Mouse (Mus musculus): ENCODE results near the gene Ccdc69. TPM values are rescaled to one million over a fixed set of nuclear protein-coding genes. Genes with fewer than 3 reads are reported as not detected.
"Not testable (repeated sequence)": the region's sequence is repeated elsewhere in the genome, so short reads cannot be mapped to it uniquely, and the experiment has no call there.

Gene Ccdc69
- polyA plus RNA-seq, 1 experiment from 2014 or later: 0.22 TPM

DNA sequence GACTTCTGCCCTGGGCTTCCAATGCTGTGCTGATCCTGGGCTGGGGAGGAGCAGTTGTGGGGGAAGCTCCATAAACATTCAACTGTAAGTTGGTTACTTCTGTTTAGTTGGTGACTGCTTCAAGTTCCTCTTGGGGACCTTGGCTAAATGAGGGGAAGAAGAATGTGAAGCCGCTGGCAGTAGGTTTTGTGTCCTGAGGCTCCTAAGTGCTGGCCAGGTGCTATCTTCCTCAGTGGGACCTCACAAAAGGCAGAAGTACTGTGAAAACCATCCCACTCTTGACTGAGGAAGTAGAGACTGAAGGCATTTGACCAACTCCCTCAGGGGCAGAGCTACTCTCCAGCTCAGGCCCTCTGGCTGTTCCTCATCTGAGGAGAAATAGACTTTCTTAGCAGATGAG lies 28.7 kb upstream of the Ccdc69 start:
- ATAC-seq (ENCODE audit: low FRiP score): no peak
- no peaks in the 10 kb centered on the region for H3K27me3 ChIP-seq
- no peak overlapping the region for H3K27ac ChIP-seq
- H3K9me3 ChIP-seq: no peaks in the 10 kb centered on the region
- H3K36me3 ChIP-seq: peaks cover 29% of the 10 kb centered on the region
- H3K4me3 ChIP-seq: no peak overlapping the region
- H3K4me2 ChIP-seq: no peak overlapping the region
- peaks cover 5% of the 10 kb centered on the region; the same call in 1 of the 2 replicates for H3K4me1 ChIP-seq (replicated peaks)
- 96% methylated on average over 1 of the region's 1 CpGs for WGBS
- H3K9ac ChIP-seq: no peak overlapping the region

DNA sequence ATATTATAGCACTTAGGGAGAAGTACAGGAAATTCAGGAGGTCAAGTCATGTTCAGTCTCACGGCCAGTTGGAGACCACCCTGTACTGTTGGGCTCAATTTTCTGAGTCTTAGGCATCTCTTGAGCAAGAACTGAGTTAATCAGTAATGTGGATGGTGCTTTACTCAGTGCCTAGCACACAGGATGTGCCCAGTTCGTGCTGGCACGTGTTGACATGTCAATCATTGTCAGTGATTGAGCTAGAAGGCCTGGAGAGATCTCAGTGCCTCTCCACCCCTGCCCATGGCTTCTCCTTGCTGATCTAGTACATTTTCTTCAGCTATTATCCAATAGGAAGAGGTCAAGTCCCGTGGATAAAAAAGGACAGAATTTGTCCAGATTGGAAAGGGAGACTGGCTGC lies 27.5 kb upstream of the Ccdc69 start:
- Histone ChIP-seq H3K9me3 (no peaks in the 10 kb centered on the region), H3K27ac (no peak overlapping the region), H3K4me1 (replicated peaks) (peaks cover 5% of the 10 kb centered on the region; the same call in 1 of the 2 replicates), H3K4me2 (no peak overlapping the region), H3K27me3 (no peaks in the 10 kb centered on the region), H3K36me3 (peaks cover 32% of the 10 kb centered on the region), H3K9ac (no peak overlapping the region), H3K4me3 (no peak overlapping the region)
- WGBS: 86% methylated on average over 4 of the region's 4 CpGs
- ATAC-seq (ENCODE audit: low FRiP score): no peak

DNA sequence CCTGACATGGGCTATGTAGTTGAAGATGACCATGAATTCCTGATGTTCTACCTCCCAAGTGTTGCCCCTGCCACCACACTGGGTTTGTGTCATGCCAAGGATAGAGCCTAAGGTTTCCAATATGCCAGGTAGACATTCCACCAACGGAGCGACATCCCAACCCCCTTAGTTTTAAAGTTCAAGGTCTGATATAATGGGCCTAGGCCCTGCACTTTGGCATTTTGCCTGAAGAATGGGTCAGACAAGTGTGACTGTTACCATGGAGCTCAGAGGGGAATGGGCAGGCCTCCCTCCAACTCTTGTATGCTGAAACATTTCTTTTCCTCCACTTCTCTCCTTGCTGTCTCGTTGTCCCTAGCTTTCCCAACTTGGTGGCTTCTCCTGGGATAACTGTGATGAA lies 25.3 kb upstream of the Ccdc69 start:
- Histone ChIP-seq H3K9ac (no peak overlapping the region), H3K27me3 (no peaks in the 10 kb centered on the region), H3K9me3 (no peaks in the 10 kb centered on the region), H3K4me2 (no peak overlapping the region), H3K27ac (no peak overlapping the region), H3K4me3 (no peak overlapping the region), H3K4me1 (replicated peaks) (peaks cover 16% of the 10 kb centered on the region), H3K36me3 (peaks cover 14% of the 10 kb centered on the region)
- 66% methylated on average over 3 of the region's 3 CpGs for WGBS
- no peak for ATAC-seq (ENCODE audit: low FRiP score)

DNA sequence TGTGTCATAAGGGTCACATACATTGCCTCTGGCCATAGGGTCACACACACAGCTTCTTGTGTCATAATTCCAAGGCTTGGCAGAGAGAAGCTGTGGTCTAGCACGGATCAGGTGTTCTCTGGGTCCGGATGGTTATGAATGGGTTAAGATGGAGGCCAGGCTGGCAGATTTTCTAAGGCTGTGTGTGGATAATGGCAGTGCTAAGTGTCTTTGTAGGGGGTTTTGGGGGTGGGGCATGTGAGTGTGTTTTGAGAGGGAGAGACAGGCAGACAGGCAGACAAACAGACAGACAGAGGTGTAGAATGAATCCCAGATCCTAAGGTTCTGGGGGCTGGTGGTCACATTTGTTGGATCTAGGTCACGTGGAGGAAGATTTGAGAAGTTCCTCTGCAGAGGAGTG lies 24.1 kb upstream of the Ccdc69 start:
- ATAC-seq (ENCODE audit: low FRiP score): no peak
- H3K27ac ChIP-seq: no peak overlapping the region
- H3K4me2 ChIP-seq: no peak overlapping the region
- no peaks in the 10 kb centered on the region for H3K9me3 ChIP-seq
- peaks cover 23% of the 10 kb centered on the region for H3K4me1 ChIP-seq (replicated peaks)
- 86% methylated on average over 3 of the region's 3 CpGs for WGBS
- H3K4me3 ChIP-seq: no peak overlapping the region
- H3K27me3 ChIP-seq: no peaks in the 10 kb centered on the region
- H3K36me3 ChIP-seq: peaks cover 10% of the 10 kb centered on the region
- no peak overlapping the region for H3K9ac ChIP-seq

DNA sequence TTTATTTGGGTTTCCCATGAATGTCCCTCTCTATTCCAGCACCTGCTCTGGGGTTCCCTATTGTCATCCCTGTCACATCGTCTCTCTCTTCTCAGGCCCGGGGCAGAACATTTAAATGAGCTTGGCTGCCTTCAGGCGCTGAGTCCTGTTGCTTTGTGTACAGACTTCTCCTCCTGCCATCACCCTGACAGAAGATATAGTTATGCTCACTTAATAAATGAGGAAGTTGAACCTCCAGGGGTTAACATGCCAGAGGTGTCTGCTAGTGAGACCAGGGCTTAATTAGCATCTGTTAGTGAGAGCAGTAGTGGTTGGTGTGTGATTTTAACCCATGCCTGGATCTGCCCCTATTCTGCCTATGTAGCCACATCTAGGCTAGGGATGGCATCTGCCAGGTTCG lies 21.9 kb upstream of the Ccdc69 start:
- no peak overlapping the region for H3K27ac ChIP-seq
- peaks cover 25% of the 10 kb centered on the region for H3K4me1 ChIP-seq (replicated peaks)
- H3K9me3 ChIP-seq: no peaks in the 10 kb centered on the region
- H3K4me3 ChIP-seq: no peak overlapping the region
- no peak for ATAC-seq (ENCODE audit: low FRiP score)
- no peak overlapping the region for H3K4me2 ChIP-seq
- 31% methylated on average over 4 of the region's 4 CpGs for WGBS
- H3K9ac ChIP-seq: no peak overlapping the region
- peaks cover 2% of the 10 kb centered on the region; the same call in 1 of the 2 replicates for H3K36me3 ChIP-seq
- no peaks in the 10 kb centered on the region for H3K27me3 ChIP-seq

DNA sequence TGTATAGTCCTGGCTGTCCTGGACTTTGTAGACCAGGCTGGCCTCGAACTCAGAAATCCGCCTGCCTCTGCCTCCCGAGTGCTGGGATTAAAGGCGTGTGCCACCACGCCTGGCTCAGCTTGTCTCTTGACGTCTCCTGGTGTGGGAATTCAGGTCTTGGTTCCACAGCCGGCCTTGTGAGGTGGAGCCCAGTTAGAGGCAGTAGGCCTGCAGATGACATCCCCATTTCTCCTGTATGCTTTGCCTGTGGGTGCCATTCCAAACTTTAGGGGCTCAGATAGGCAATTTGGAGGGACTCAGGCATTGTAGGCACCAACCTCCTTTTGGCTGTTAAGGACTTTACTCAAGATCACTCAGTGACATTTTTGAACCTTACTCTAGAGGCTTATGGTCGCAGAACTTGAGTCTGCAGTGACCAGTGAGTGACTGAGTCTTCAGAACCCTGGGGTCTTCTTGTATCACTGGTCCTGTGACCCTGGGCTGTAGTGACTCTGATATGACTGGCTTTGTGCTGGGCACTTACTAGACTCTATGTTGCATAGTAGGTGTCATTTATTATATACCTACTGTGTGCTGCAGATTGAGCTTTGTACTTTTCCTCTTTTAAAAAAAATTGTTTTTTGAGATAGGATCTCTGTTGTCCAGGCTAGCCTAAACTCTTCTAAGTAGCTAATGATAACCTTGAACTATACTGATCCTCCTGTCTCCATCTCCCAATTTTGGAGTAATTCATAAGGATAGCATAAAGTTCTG lies 21.3 kb upstream of the Ccdc69 start:
- H3K4me3 ChIP-seq: no peak overlapping the region
- no peaks in the 10 kb centered on the region for H3K27me3 ChIP-seq
- H3K27ac ChIP-seq: no peak overlapping the region
- H3K36me3 ChIP-seq: peaks cover 2% of the 10 kb centered on the region; the same call in 1 of the 2 replicates
- peaks cover 25% of the 10 kb centered on the region for H3K4me1 ChIP-seq (replicated peaks)
- WGBS: 94% methylated on average over 8 of the region's 8 CpGs
- no peak overlapping the region for H3K9ac ChIP-seq
- H3K4me2 ChIP-seq: 0 out of 2 replicates have a peak overlapping the region, but pooled peaks have one; percentile 71
- ATAC-seq (ENCODE audit: low FRiP score): no peak
- H3K9me3 ChIP-seq: no peaks in the 10 kb centered on the region

DNA sequence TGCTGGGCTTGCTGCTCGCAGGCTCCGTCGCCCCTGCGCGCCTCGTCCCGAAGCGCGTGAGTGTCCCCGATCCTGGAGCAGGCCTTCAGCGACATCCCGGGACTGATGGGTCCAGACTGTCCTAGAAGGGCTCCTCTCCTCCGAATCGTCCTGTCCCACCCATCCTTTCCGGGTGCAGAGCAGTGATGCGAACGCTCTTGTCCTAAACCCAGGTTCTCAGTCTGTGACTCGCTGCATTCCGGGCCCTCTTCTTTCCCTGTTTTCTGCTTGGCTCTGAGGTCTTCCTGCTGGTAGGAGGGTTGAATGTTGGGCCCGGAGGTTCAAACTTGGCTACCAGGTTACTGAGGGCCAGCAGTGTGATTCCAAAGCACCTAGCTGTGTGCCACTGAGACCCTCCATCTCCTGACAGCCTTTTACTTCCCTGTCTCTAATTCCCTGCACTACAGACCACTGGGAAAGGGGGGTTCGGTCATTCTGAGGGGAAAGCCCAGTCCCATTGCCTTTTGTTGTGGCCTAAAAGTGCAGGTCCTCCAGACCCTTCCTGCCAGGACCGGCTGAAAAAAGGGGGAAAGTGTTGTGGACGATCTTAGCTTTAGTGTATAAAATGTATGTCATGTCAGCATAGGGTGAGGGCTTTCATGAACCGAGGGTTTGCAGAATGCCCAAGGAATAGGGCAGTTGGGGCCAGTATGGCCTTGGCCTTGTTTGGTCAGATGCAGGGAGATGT lies 20.4 kb upstream of the Ccdc69 start:
- Histone ChIP-seq H3K9me3 (no peaks in the 10 kb centered on the region), H3K4me3 (peak overlapping the region; percentile 58), H3K9ac (peak overlapping the region; percentile 83), H3K27me3 (no peaks in the 10 kb centered on the region), H3K27ac (peak overlapping the region; percentile 73), H3K36me3 (0 out of 2 replicates have a peak, but pooled peaks cover 2% of the 10 kb centered on the region), H3K4me2 (peak overlapping the region; percentile 71), H3K4me1 (replicated peaks) (peaks cover 24% of the 10 kb centered on the region)
- peak; percentile 43 for ATAC-seq (ENCODE audit: low FRiP score)
- 15% methylated on average over 24 of the region's 24 CpGs for WGBS

DNA sequence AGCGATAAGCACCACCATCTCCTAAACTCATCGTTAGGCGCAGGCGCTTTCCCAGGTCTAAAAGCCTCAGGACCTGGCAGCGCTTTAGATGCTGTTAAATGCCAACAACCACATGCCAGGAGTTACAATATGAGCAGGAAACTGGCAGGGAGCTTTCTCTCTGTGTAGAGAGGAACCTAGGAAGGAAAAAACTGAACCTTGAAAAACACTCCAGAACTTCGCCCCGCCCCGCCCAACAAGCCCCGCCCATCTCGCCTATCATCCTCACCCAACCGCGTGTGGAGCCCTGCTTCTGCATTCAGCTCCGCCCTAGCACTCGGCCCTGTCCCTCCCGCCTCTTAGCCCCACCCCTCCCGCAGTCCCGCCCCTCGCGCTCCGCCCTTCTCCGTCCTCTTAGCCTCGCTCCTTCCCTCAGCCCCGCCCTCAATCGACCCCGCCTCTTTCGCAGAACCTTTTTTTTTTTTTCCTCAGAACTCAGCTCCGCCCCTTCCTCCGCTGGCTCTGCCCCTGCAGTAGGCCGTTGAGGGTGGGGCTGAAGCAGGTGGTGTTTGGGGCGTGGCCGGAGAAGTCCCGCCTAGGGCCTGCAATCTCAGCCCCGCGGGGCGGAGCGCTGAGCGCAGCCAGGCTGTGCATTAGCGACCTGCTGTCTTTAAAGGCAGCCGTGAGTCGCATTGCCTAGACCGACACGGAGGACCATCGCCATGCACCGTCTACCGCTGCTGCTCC lies 19.7 kb upstream of the Ccdc69 start, which contains the start of gene Gm2a:
Gene Gm2a (plus strand): TSS at position 653 of the 726 bp plus-strand sequence.
- Histone ChIP-seq H3K4me2 (peak within 1 kb of the TSS; percentile 71), H3K9me3 (no peaks in the 10 kb centered on the region), H3K9ac (peak within 1 kb of the TSS; percentile 83), H3K4me1 (replicated peaks) (peaks cover 20% of the 10 kb centered on the region), H3K36me3 (0 out of 2 replicates have a peak, but pooled peaks cover 2% of the 10 kb centered on the region), H3K27ac (peak within 1 kb of the TSS; percentile 73), H3K27me3 (no peaks in the 10 kb centered on the region), H3K4me3 (peak within 1 kb of the TSS; percentile 58)
- 3% methylated on average over 34 of the region's 45 CpGs for WGBS
- ATAC-seq (ENCODE audit: low FRiP score): peak; percentile 94

DNA sequence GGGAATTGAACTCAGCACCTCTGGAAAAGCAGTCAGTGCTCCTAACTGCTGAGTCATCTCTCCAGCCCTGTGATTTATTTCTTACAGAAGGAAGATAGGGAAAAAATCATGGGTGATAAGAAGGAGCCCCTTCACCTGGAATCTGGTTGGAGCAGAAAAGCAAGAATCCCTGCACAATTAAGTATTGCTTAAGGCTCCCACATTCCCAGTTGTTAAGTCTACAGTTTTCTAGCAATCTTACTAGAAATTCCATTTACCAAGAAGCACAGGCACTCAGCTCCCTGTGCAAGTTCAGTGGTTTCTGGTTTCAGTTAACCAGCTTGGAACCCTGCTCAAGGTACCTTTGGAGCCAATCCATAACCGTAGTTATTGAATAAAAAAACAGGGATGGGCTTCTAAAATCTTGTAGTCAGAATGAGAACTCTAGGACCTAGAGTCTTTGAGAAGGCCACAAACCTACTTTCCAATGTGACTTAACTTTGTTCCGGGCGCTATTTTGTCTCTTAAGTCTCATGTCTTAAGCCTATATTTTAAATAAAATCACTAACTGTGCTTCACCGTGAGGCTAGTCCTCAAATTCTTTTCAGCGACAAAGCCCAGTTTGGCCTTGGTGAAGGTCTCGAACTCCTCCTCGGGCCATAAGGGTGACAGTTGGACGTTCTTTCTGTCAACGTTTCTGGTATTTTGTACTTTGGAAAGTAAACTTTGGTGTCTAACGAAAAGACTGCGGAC lies 19.0 kb upstream of the Ccdc69 start:
- 0 out of 2 replicates have a peak, but pooled peaks cover 2% of the 10 kb centered on the region for H3K36me3 ChIP-seq
- no peaks in the 10 kb centered on the region for H3K9me3 ChIP-seq
- no peaks in the 10 kb centered on the region for H3K27me3 ChIP-seq
- WGBS: 42% methylated on average over 11 of the region's 11 CpGs
- peak overlapping the region; percentile 58 for H3K4me3 ChIP-seq
- ATAC-seq (ENCODE audit: low FRiP score): no peak
- peaks cover 20% of the 10 kb centered on the region for H3K4me1 ChIP-seq (replicated peaks)
- 0 out of 2 replicates have a peak overlapping the region, but pooled peaks have one; percentile 18 for H3K27ac ChIP-seq
- H3K9ac ChIP-seq: no peak overlapping the region
- H3K4me2 ChIP-seq: peak overlapping the region; percentile 71

DNA sequence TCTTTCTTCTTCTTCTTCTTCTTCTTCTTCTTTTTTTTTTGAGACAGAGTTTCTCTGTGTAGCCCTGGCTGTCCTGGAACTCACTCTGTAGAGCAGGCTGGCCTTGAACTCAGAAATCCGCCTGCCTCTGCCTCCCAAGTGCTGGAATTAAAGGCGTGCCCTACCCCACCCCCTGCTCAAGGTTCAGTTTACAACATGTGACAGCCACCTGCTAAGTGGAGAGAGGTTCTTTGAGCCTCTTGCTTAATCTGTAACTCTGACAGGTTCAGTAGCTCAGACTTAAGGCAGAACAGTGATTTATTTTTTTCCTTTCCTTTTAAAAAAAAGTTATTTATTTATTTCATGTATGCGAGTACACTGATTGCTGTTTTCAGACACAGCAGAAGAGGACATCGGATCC lies 18.4 kb upstream of the Ccdc69 start:
- H3K9ac ChIP-seq; ATAC-seq (ENCODE audit: low FRiP score): not testable (repeated sequence)
- 84% methylated on average over 4 of the region's 4 CpGs for WGBS

DNA sequence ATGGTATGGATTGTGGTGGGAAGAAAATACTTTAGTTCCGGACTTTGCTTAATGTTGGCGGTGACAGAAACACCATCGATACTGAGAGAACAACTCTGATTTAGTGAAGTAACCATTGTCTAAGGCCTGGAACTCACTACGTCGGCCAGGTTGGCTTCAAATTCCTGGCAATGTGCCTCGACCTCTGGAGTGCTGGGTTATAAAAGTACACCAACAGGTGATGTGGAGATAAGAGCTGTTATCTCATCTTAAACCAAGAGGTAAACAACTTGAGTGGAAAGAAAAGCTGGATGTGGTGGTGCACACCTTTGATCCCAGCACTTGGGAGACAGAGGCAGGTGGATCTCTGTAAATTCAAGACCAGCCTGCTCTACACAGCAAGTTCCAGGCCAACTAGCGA lies 15.2 kb upstream of the Ccdc69 start:
- Histone ChIP-seq H3K4me1 (replicated peaks) (peaks cover 8% of the 10 kb centered on the region), H3K9me3 (no peaks in the 10 kb centered on the region), H3K36me3 (no peaks in the 10 kb centered on the region), H3K4me2 (no peak overlapping the region), H3K27me3 (0 out of 2 replicates have a peak, but pooled peaks cover under 1% of the 10 kb centered on the region), H3K9ac (no peak overlapping the region), H3K27ac (no peak overlapping the region), H3K4me3 (no peak overlapping the region)
- no peak for ATAC-seq (ENCODE audit: low FRiP score)
- WGBS: 88% methylated on average over 7 of the region's 7 CpGs

More for the DNA sequence above, 18.4 kb upstream of the Ccdc69 start:
- not testable (repeated sequence) for H3K36me3 ChIP-seq, H3K9me3 ChIP-seq, H3K4me3 ChIP-seq, H3K27me3 ChIP-seq, H3K27ac ChIP-seq, H3K4me2 ChIP-seq
- H3K4me1 ChIP-seq (replicated peaks): peaks cover 20% of the 10 kb centered on the region
